Mouse (Mus musculus) G1E (cell line): ENCODE results near the gene Fhit.

ENCODE experiments used
- CTCF ChIP-seq: IDR thresholded peaks from 2 replicates; pipeline ENCODE4 v1.5.1; 2012; ENCODE audit warnings: low read depth, low read length, inconsistent platforms, mixed read lengths
- GATA1 ChIP-seq: IDR thresholded peaks from 2 replicates; pipeline ENCODE4 v1.6.1; 2012; ENCODE audit warnings: borderline replicate concordance, low read length, inconsistent platforms, mixed read lengths
- POLR2AphosphoS5 ChIP-seq: IDR thresholded peaks from 2 replicates; pipeline ENCODE4 v1.6.1; 2012; ENCODE audit warnings: low read depth, low read length, inconsistent platforms; ENCODE audit not compliant: insufficient replicate concordance
- TAL1 ChIP-seq: conservative IDR thresholded peaks from 2 replicates; pipeline ENCODE4 v1.6.1; 2012; ENCODE audit warnings: low read depth, low read length, inconsistent platforms, mixed read lengths

GRCm38 (mm10) chr14:9785861-9786260, 1376.0 kb downstream of the Fhit start:
- no peak for TF ChIP-seq CTCF
- no peak for TF ChIP-seq GATA1
- no peak for TF ChIP-seq POLR2AphosphoS5
- no peak for TF ChIP-seq TAL1
